Mouse (Mus musculus): ENCODE data around the gene Mypn. TPM values are rescaled to one million over a fixed set of nuclear protein-coding genes. Genes with fewer than 3 reads are reported as not detected.

Mypn gene
- polyA plus RNA-seq, 1 experiment from 2014 or later: 2.2 TPM

GRCm38 (mm10) chr10:63116376-63116775 lies 87.4 kb downstream of the Mypn start:
- no peaks in the 10 kb centered on the region for H3K36me3 ChIP-seq (ENCODE audit: control insufficient read depth, insufficient read depth, low read length)
- no peak overlapping the region for H3K4me2 ChIP-seq (ENCODE audit: low read depth, low read length)
- no peaks in the 10 kb centered on the region for H3K9me3 ChIP-seq (replicated peaks; ENCODE audit: control insufficient read depth, low read length)
- H3K27ac ChIP-seq (ENCODE audit: low read length): no peak overlapping the region
- ATAC-seq (ENCODE audit: insufficient read depth, low FRiP score): no peak
- no peaks in the 10 kb centered on the region for H3K4me1 ChIP-seq (ENCODE audit: control insufficient read depth, insufficient read depth, low read length)
- no peak overlapping the region for H3K9ac ChIP-seq (ENCODE audit: low read length)
- no peaks in the 10 kb centered on the region for H3K27me3 ChIP-seq (ENCODE audit: control insufficient read depth, insufficient read depth, low read length)
- no peak overlapping the region for H3K4me3 ChIP-seq (replicated peaks; ENCODE audit: low read length)
- 89% methylated on average over 9 of the region's 9 CpGs for WGBS

GRCm38 (mm10) chr10:63115881-63116280 lies 87.9 kb downstream of the Mypn start:
- Histone ChIP-seq H3K36me3 (ENCODE audit: control insufficient read depth, insufficient read depth, low read length) (no peaks in the 10 kb centered on the region), H3K9me3 (replicated peaks; ENCODE audit: control insufficient read depth, low read length) (no peaks in the 10 kb centered on the region), H3K4me2 (ENCODE audit: low read depth, low read length) (no peak overlapping the region), H3K4me3 (replicated peaks; ENCODE audit: low read length) (no peak overlapping the region), H3K9ac (ENCODE audit: low read length) (no peak overlapping the region), H3K27ac (ENCODE audit: low read length) (no peak overlapping the region), H3K4me1 (ENCODE audit: control insufficient read depth, insufficient read depth, low read length) (no peaks in the 10 kb centered on the region), H3K27me3 (ENCODE audit: control insufficient read depth, insufficient read depth, low read length) (no peaks in the 10 kb centered on the region)
- WGBS: 85% methylated on average over 15 of the region's 15 CpGs
- no peak for ATAC-seq (ENCODE audit: insufficient read depth, low FRiP score)

- Histone ChIP-seq H3K9me3 (replicated peaks; ENCODE audit: control insufficient read depth, low read length) (no peaks in the 10 kb centered on the region), H3K27me3 (ENCODE audit: control insufficient read depth, insufficient read depth, low read length) (no peaks in the 10 kb centered on the region), H3K36me3 (ENCODE audit: control insufficient read depth, insufficient read depth, low read length) (no peaks in the 10 kb centered on the region), H3K27ac (ENCODE audit: low read length) (no peak overlapping the region), H3K9ac (ENCODE audit: low read length) (no peak overlapping the region), H3K4me3 (replicated peaks; ENCODE audit: low read length) (no peak overlapping the region), H3K4me2 (ENCODE audit: low read depth, low read length) (no peak overlapping the region), H3K4me1 (ENCODE audit: control insufficient read depth, insufficient read depth, low read length) (no peaks in the 10 kb centered on the region)
- ATAC-seq (ENCODE audit: insufficient read depth, low FRiP score): no peak
- 85% methylated on average over 6 of the region's 6 CpGs for WGBS
Observed at GRCm38 (mm10) chr10:63113716-63114360, 89.9 kb downstream of the Mypn start.

- H3K9me3 ChIP-seq (replicated peaks; ENCODE audit: control insufficient read depth, low read length): no peaks in the 10 kb centered on the region
- H3K36me3 ChIP-seq (ENCODE audit: control insufficient read depth, insufficient read depth, low read length): no peaks in the 10 kb centered on the region
- ATAC-seq (ENCODE audit: insufficient read depth, low FRiP score): no peak
- WGBS: 47% methylated on average over 5 of the region's 5 CpGs
- H3K4me1 ChIP-seq (ENCODE audit: control insufficient read depth, insufficient read depth, low read length): no peaks in the 10 kb centered on the region
- H3K27ac ChIP-seq (ENCODE audit: low read length): no peak overlapping the region
- H3K27me3 ChIP-seq (ENCODE audit: control insufficient read depth, insufficient read depth, low read length): no peaks in the 10 kb centered on the region
- no peak overlapping the region for H3K9ac ChIP-seq (ENCODE audit: low read length)
- no peak overlapping the region for H3K4me3 ChIP-seq (replicated peaks; ENCODE audit: low read length)
- H3K4me2 ChIP-seq (ENCODE audit: low read depth, low read length): no peak overlapping the region
Observed at GRCm38 (mm10) chr10:63113027-63113604, 90.6 kb downstream of the Mypn start.

- Histone ChIP-seq H3K36me3 (ENCODE audit: control insufficient read depth, insufficient read depth, low read length) (no peaks in the 10 kb centered on the region), H3K27me3 (ENCODE audit: control insufficient read depth, insufficient read depth, low read length) (peaks cover 17% of the 10 kb centered on the region), H3K27ac (ENCODE audit: low read length) (no peak overlapping the region), H3K4me2 (ENCODE audit: low read depth, low read length) (peak overlapping the region; percentile 96), H3K4me1 (ENCODE audit: control insufficient read depth, insufficient read depth, low read length) (0 out of 2 replicates have a peak, but pooled peaks cover 6% of the 10 kb centered on the region), H3K4me3 (replicated peaks; ENCODE audit: low read length) (peak overlapping the region; percentile 59), H3K9ac (ENCODE audit: low read length) (peak overlapping the region; percentile 67; the same call in 1 of the 2 replicates), H3K9me3 (replicated peaks; ENCODE audit: control insufficient read depth, low read length) (no peaks in the 10 kb centered on the region)
- no peak for ATAC-seq (ENCODE audit: insufficient read depth, low FRiP score)
- WGBS: 10% methylated on average over 9 of the region's 9 CpGs
Observed at GRCm38 (mm10) chr10:63100657-63101056, 103.1 kb downstream of the Mypn start.

GRCm38 (mm10) chr10:63099941-63100562 lies 103.7 kb downstream of the Mypn start:
- Histone ChIP-seq H3K4me2 (ENCODE audit: low read depth, low read length) (peak overlapping the region; percentile 96), H3K9me3 (replicated peaks; ENCODE audit: control insufficient read depth, low read length) (no peaks in the 10 kb centered on the region), H3K4me1 (ENCODE audit: control insufficient read depth, insufficient read depth, low read length) (0 out of 2 replicates have a peak, but pooled peaks cover 6% of the 10 kb centered on the region), H3K36me3 (ENCODE audit: control insufficient read depth, insufficient read depth, low read length) (no peaks in the 10 kb centered on the region), H3K27me3 (ENCODE audit: control insufficient read depth, insufficient read depth, low read length) (peaks cover 17% of the 10 kb centered on the region), H3K27ac (ENCODE audit: low read length) (no peak overlapping the region), H3K4me3 (replicated peaks; ENCODE audit: low read length) (peak overlapping the region; percentile 59), H3K9ac (ENCODE audit: low read length) (peak overlapping the region; percentile 67)
- WGBS: under 1% methylated on average over 62 of the region's 62 CpGs
- ATAC-seq (ENCODE audit: insufficient read depth, low FRiP score): peak; percentile 86

GRCm38 (mm10) chr10:63099521-63099920 lies 104.2 kb downstream of the Mypn start, which contains the start of gene Atoh7:
Gene Atoh7, plus strand, starts transcription at chr10:63099651.
- H3K4me3 ChIP-seq (replicated peaks; ENCODE audit: low read length): peak within 1 kb of the TSS; percentile 59
- H3K36me3 ChIP-seq (ENCODE audit: control insufficient read depth, insufficient read depth, low read length): no peaks in the 10 kb centered on the region
- H3K9me3 ChIP-seq (replicated peaks; ENCODE audit: control insufficient read depth, low read length): no peaks in the 10 kb centered on the region
- no peak within 1 kb of the TSS for H3K27ac ChIP-seq (ENCODE audit: low read length)
- no peak for ATAC-seq (ENCODE audit: insufficient read depth, low FRiP score)
- H3K4me1 ChIP-seq (ENCODE audit: control insufficient read depth, insufficient read depth, low read length): 0 out of 2 replicates have a peak, but pooled peaks cover 6% of the 10 kb centered on the region
- 8% methylated on average over 16 of the region's 16 CpGs for WGBS
- H3K27me3 ChIP-seq (ENCODE audit: control insufficient read depth, insufficient read depth, low read length): peaks cover 17% of the 10 kb centered on the region
- peak within 1 kb of the TSS; percentile 96 for H3K4me2 ChIP-seq (ENCODE audit: low read depth, low read length)
- peak within 1 kb of the TSS; percentile 67 for H3K9ac ChIP-seq (ENCODE audit: low read length)

- Histone ChIP-seq H3K9me3 (replicated peaks; ENCODE audit: control insufficient read depth, low read length) (no peaks in the 10 kb centered on the region), H3K4me3 (replicated peaks; ENCODE audit: low read length) (no peak overlapping the region), H3K4me2 (ENCODE audit: low read depth, low read length) (no peak overlapping the region), H3K27ac (ENCODE audit: low read length) (no peak overlapping the region), H3K9ac (ENCODE audit: low read length) (no peak overlapping the region), H3K4me1 (ENCODE audit: control insufficient read depth, insufficient read depth, low read length) (0 out of 2 replicates have a peak, but pooled peaks cover 6% of the 10 kb centered on the region), H3K36me3 (ENCODE audit: control insufficient read depth, insufficient read depth, low read length) (no peaks in the 10 kb centered on the region), H3K27me3 (ENCODE audit: control insufficient read depth, insufficient read depth, low read length) (peaks cover 17% of the 10 kb centered on the region)
- 61% methylated on average over 12 of the region's 12 CpGs for WGBS
- no peak for ATAC-seq (ENCODE audit: insufficient read depth, low FRiP score)
Observed at GRCm38 (mm10) chr10:63098191-63098590, 105.6 kb downstream of the Mypn start.

- H3K4me2 ChIP-seq (ENCODE audit: low read depth, low read length): no peak overlapping the region
- 67% methylated on average over 2 of the region's 2 CpGs for WGBS
- ATAC-seq (ENCODE audit: insufficient read depth, low FRiP score): no peak
- peaks cover 17% of the 10 kb centered on the region for H3K27me3 ChIP-seq (ENCODE audit: control insufficient read depth, insufficient read depth, low read length)
- H3K36me3 ChIP-seq (ENCODE audit: control insufficient read depth, insufficient read depth, low read length): no peaks in the 10 kb centered on the region
- H3K9me3 ChIP-seq (replicated peaks; ENCODE audit: control insufficient read depth, low read length): no peaks in the 10 kb centered on the region
- H3K27ac ChIP-seq (ENCODE audit: low read length): no peak overlapping the region
- H3K4me3 ChIP-seq (replicated peaks; ENCODE audit: low read length): no peak overlapping the region
- H3K4me1 ChIP-seq (ENCODE audit: control insufficient read depth, insufficient read depth, low read length): 0 out of 2 replicates have a peak, but pooled peaks cover 6% of the 10 kb centered on the region
- no peak overlapping the region for H3K9ac ChIP-seq (ENCODE audit: low read length)
Observed at GRCm38 (mm10) chr10:63096757-63097156, 107.0 kb downstream of the Mypn start.
